ENCODE assay signal across 8 mouse cellular contexts in genomic region chrX:75415936-75416785, GRCm38 (mm10). TPM values are rescaled to one million over a fixed set of nuclear protein-coding genes. Genes with fewer than 3 reads are reported as not detected.
DNase-seq lines count a peak whose midpoint lies in the region; ATAC-seq lines count a peak whose summit lies in the region.

Gene Cmc4 (minus strand): TSS chrX:75416584.
Gene Mtcp1 (minus strand): TSS chrX:75416588.
Gene Brcc3 (plus strand): TSS chrX:75416628.

- WGBS in hindbrain, embryonic 11.5 days: 11% methylated on average over 52 of the region's 52 CpGs

- peak within 1 kb of the TSS; percentile 33 for H3K4me2 ChIP-seq in hindbrain, embryonic 11.5 days (replicated peaks; ENCODE audit: low read depth, low read length)

- no peaks in the 10 kb centered on the region for H3K36me3 ChIP-seq in hindbrain, embryonic 11.5 days (ENCODE audit: control insufficient read depth, insufficient read depth, low read length)

- H3K4me3 ChIP-seq in hindbrain, embryonic 11.5 days (ENCODE audit: low read depth, low read length): peak within 1 kb of the TSS; percentile 45

- H3K9me3 ChIP-seq in hindbrain, embryonic 11.5 days (ENCODE audit: control insufficient read depth, low read length): no peaks in the 10 kb centered on the region

- ATAC-seq in frontal cortex, adult (ENCODE audit: low TSS enrichment): peak; percentile 100
- peak; percentile 100 for ATAC-seq in hindbrain, embryonic 11.5 days (ENCODE audit: low FRiP score)

- H3K27ac ChIP-seq in hindbrain, embryonic 11.5 days (ENCODE audit: low read depth, low read length): peak within 1 kb of the TSS; percentile 86

- DNase-seq in MN1 (ENCODE audit: low spot score): peak; percentile 86
- peak; percentile 87 for DNase-seq in cerebellum, adult 9-10 months
- DNase-seq in hindbrain, embryonic 11.5 days (ENCODE audit: low spot score): peak; percentile 87
- DNase-seq in layer of hippocampus, postnatal 10 days (ENCODE audit: low spot score in 2 of 2): peak; percentile 76 to 86
- DNase-seq in lung, postnatal 10 days: peak; percentile 92
- DNase-seq in ovary, postnatal 36 days (ENCODE audit: low spot score): peak; percentile 88
- peak; percentile 88 for DNase-seq in thymus, postnatal 25 days

- H3K9ac ChIP-seq in hindbrain, embryonic 11.5 days (ENCODE audit: low read depth, low read length): peak within 1 kb of the TSS; percentile 63

- H3K4me1 ChIP-seq in hindbrain, embryonic 11.5 days (replicated peaks; ENCODE audit: control insufficient read depth, insufficient read depth, low read length): no peaks in the 10 kb centered on the region

- no peaks in the 10 kb centered on the region for H3K27me3 ChIP-seq in hindbrain, embryonic 11.5 days (ENCODE audit: control insufficient read depth, insufficient read depth, low read length)

RNA-seq across cellular contexts. Expression of gene Cmc4, which starts in this region (rescaled TPM):
- polyA plus RNA-seq in hindbrain, embryonic 11.5 days (2014; fragmentation: Nextera tagmentation; extraction: Ambion mirVana): 20.6 and 27.9 TPM in 2 replicates
- 10 to 100 TPM; 10.8 to 14.7 TPM for total RNA-seq in layer of hippocampus, postnatal 10 days (2021)

RNA-seq across cellular contexts. Expression of gene Mtcp1, which starts in this region (rescaled TPM):
- 10.2 and 11.6 TPM in 2 replicates for polyA plus RNA-seq in hindbrain, embryonic 11.5 days (2014; fragmentation: Nextera tagmentation; extraction: Ambion mirVana)
- 1 to 10 TPM; 5.8 to 7.8 TPM for total RNA-seq in layer of hippocampus, postnatal 10 days (2021)

RNA-seq across cellular contexts. Expression of gene Brcc3, which starts in this region (rescaled TPM):
- polyA plus RNA-seq in hindbrain, embryonic 11.5 days (2014; fragmentation: Nextera tagmentation; extraction: Ambion mirVana): 62.5 and 71.8 TPM in 2 replicates
- 10 to 100 TPM; 30.0 to 32.6 TPM for total RNA-seq in layer of hippocampus, postnatal 10 days (2021)

Comparison
In these comparisons a context has a peak if more than half of its experiments do, and no peak if none do; other contexts are left out.
1. Peak in every context shown above with its lines: DNase-seq, ATAC-seq, H3K4me3 ChIP-seq and H3K27ac ChIP-seq.